Mouse (Mus musculus) ES-Bruce4 (cell line): Measurements from ENCODE around the gene Stk38.

Experiments
- CTCF ChIP-seq: IDR thresholded peaks from one replicate; pipeline ENCODE4 v1.8.1; 2011; ENCODE audit warnings: low read depth, low read length
- EP300 ChIP-seq: IDR thresholded peaks from 2 replicates; pipeline ENCODE4 v1.6.1; 2011; ENCODE audit warnings: low read depth, low read length; ENCODE audit not compliant: insufficient read depth
- POLR2A ChIP-seq: IDR thresholded peaks from one replicate; pipeline ENCODE4 v1.8.1; 2011; ENCODE audit warnings: low read length; ENCODE audit not compliant: insufficient read depth

GRCm38 (mm10) chr17:28936622-28937345 lies 71.0 kb downstream of the Stk38 start:
- TF ChIP-seq POLR2A (no peak), CTCF (no peak), EP300 (no peak)
